Mouse (Mus musculus) stomach, postnatal 0 days (tissue): Measurements from ENCODE around the gene Rdh11.

Source experiments
- CTCF ChIP-seq: IDR thresholded peaks from 2 replicates; pipeline ENCODE4 v1.5.1; 2016; ENCODE audit warnings: antibody characterized with exemption, low read depth, mild to moderate bottlenecking, moderate library complexity
- EP300 ChIP-seq: optimal IDR thresholded peaks from 2 replicates; pipeline ENCODE3; 2016; ENCODE audit warnings: antibody characterized with exemption

DNA sequence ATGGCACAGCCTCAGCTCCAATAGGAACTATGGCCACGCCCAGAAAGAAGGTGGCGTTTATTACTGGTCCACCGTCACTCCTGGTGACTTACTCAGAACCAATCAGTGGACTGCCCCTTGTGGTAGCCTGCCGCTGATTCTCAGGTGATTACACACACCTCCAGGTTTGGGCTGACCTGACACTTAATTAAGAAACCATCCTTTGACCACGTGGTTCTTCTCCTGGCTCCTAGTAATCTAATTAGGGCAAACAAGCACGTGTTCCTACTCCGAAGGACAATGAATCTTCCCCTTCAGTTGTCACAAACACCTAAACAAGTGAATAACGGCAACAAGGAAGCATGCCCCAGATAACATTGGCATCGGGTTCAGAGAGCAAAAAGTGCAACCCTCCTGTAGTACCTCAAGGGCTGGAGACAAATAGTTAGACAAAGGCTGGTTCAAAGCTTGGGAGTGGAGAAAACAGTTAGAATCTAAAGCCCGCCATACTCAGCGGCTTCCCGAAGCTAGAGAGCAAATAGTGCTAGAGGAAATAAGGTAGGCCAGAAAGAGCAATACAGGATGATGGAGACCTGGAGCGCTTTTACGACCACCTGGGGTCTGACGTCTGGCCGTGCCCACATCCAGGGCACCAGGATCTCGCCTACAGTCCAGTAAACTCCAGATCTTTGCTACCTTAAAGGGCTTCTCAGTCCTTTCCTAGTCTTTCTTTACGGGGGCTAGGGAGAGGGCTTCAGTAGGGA, 991 bp downstream of the Rdh11 start:
- TF ChIP-seq CTCF (peak; percentile 43), EP300 (no peak)
